Mouse (Mus musculus) T-helper 2 cell (primary cell): ENCODE data around the gene Gga1.

Experiments used
- in situ Hi-C: fragments of 300-600 bp; cut with MboI, MseI; formaldehyde crosslinking; loops from one replicate; pipeline ENCODE4 v1.15.1; 2025; ENCODE audit warnings: high pct_unique_total_duplicates

The Gga1 gene

GRCm38 (mm10) chr15:78936403-78936802, 59.4 kb downstream of the Gga1 start:
- in situ Hi-C loops = loop anchor here (10.0 kb wide), 1 partner anchor 1082 kb away; no protein-coding TSS in a partner anchor

- in situ Hi-C loops = loop anchor here (10.0 kb wide), 1 partner anchor 1083 kb away; no protein-coding TSS in a partner anchor
Measured at GRCm38 (mm10) chr15:78937311-78937710, 60.3 kb downstream of the Gga1 start.

- in situ Hi-C loops = loop anchor here (10.0 kb wide), 1 partner anchor 1083 kb away; no protein-coding TSS in a partner anchor
Measured at GRCm38 (mm10) chr15:78937963-78938362, 61.0 kb downstream of the Gga1 start.

- in situ Hi-C loops = no loop called here
Measured at GRCm38 (mm10) chr15:78940325-78940724, 63.3 kb downstream of the Gga1 start.

GRCm38 (mm10) chr15:78942663-78943062, 65.7 kb downstream of the Gga1 start:
- in situ Hi-C loops = no loop called here
